Mouse (Mus musculus) heart, embryonic 14.5 days (tissue): Measurements from ENCODE around the gene Gm4969. TPM values are rescaled to one million over a fixed set of nuclear protein-coding genes. Genes with fewer than 3 reads are reported as not detected.

Source experiments
- ATAC-seq: fragments of 200-750 bp; cut with Nextera tagmentation; 2 replicates; pipeline ENCODE4 v1.8.0; 2017; ENCODE audit warnings: low read depth, moderate TSS enrichment; ENCODE audit not compliant: insufficient number of reproducible peaks, insufficient read depth, low FRiP score
- H3K27ac ChIP-seq, 2 experiments: fragments of 200-500 bp in 1 of 2; fragments of 300-500 bp in 1 of 2; sonication (generic) in 1 of 2; replicated peaks in 1 of 2; 2 replicates each; pipeline ENCODE4 v1.5.1; 2012 to 2014; ENCODE audit warnings: low read depth in 2 of 2, low read length in 2 of 2, control low read depth in 1 of 2, mild to moderate bottlenecking in 1 of 2, mixed read lengths in 1 of 2; ENCODE audit not compliant: control insufficient read depth in 1 of 2, insufficient read depth in 1 of 2
- H3K27me3 ChIP-seq: fragments of 300-500 bp; sonication (generic); 2 replicates; pipeline ENCODE4 v1.6.1; 2014; ENCODE audit warnings: mild to moderate bottlenecking, low read length, control low read depth; ENCODE audit not compliant: control insufficient read depth, insufficient read depth
- H3K36me3 ChIP-seq: fragments of 300-500 bp; sonication (generic); 2 replicates; pipeline ENCODE4 v1.6.1; 2014; ENCODE audit warnings: mild to moderate bottlenecking, control low read depth, low read length, mixed read lengths; ENCODE audit not compliant: control insufficient read depth, insufficient read depth
- H3K4me1 ChIP-seq, 2 experiments: fragments of 200-500 bp in 1 of 2; fragments of 300-500 bp in 1 of 2; sonication (generic) in 1 of 2; 2 replicates each; pipeline ENCODE4 v1.6.1; 2012 to 2014; ENCODE audit warnings: low read length in 2 of 2, control low read depth in 1 of 2, mixed read lengths in 1 of 2; ENCODE audit not compliant: control insufficient read depth in 2 of 2, insufficient read depth in 2 of 2
- H3K4me2 ChIP-seq: fragments of 300-500 bp; sonication (generic); 2 replicates; pipeline ENCODE4 v1.6.1; 2014; ENCODE audit warnings: mild to moderate bottlenecking, low read length
- H3K4me3 ChIP-seq, 2 experiments: fragments of 200-500 bp in 1 of 2; fragments of 300-500 bp in 1 of 2; sonication (generic) in 1 of 2; 2 replicates each; pipeline ENCODE4 v1.5.1; 2012 to 2014; ENCODE audit warnings: low read length in 2 of 2, mild to moderate bottlenecking in 2 of 2, control low read depth in 1 of 2, low read depth in 1 of 2, moderate library complexity in 1 of 2; ENCODE audit not compliant: control insufficient read depth in 1 of 2, insufficient read depth in 1 of 2
- H3K9ac ChIP-seq: fragments of 300-500 bp; sonication (generic); 2 replicates; pipeline ENCODE4 v1.6.1; 2014; ENCODE audit warnings: mild to moderate bottlenecking, low read length
- H3K9me3 ChIP-seq: fragments of 300-500 bp; sonication (generic); 2 replicates; pipeline ENCODE4 v1.6.1; 2016; ENCODE audit warnings: low read length, control low read depth; ENCODE audit not compliant: control insufficient read depth
- WGBS: fragments of 180-500 bp; shearing (Covaris S2); extraction: QIAGEN DNeasy Blood & Tissue Kit; methylation state at CpG from one replicate; pipeline ENCODE4 v1.1.7; 2014; 5-methylcytosine and 5-hydroxymethylcytosine counted together
- polyA plus RNA-seq: library from polyadenylated mRNA; unstranded; fragments of >200 nt; fragmentation: Nextera tagmentation; extraction: Ambion mirVana; gene quantifications from 2 replicates; pipeline ENCODE4 v1.2.1, GENCODE M21; 2014

The Gm4969 gene
- polyA plus RNA-seq, 1 experiment from 2014 or later: 1.2 TPM

DNA sequence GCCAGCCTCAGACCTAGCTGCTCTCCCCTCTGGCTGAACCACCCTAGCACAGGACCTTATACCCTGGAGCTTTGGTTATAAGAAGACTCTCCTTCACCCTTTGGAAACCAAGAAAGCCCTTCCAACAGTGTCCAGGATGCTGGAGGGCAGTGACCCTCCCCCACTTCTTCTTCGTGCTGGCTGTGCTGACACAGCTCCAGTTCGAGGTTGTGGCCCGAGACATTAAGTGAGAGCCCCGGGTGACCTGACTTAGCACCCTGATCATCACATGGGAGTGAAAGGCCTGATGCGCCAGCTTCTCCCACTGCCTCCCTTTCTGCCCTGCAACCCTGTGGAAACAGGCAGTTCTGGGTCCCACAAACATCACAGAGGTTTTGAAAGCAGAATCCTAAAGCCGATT lies 32.7 kb downstream of the Gm4969 start:
- Histone ChIP-seq H3K4me3 (no peak overlapping the region), H3K36me3 (peaks cover 64% of the 10 kb centered on the region), H3K9me3 (no peaks in the 10 kb centered on the region), H3K4me2 (peak overlapping the region; percentile 55), H3K27ac (peak overlapping the region in 1 of 2 experiments; percentile 46; a peak in 2 of 4 replicates), H3K9ac (peak overlapping the region; percentile 48), H3K27me3 (no peaks in the 10 kb centered on the region), H3K4me1 (peaks cover 35 to 47% of the 10 kb centered on the region in 2 experiments)
- 8% methylated on average over 6 of the region's 6 CpGs for WGBS
- no peak for ATAC-seq

DNA sequence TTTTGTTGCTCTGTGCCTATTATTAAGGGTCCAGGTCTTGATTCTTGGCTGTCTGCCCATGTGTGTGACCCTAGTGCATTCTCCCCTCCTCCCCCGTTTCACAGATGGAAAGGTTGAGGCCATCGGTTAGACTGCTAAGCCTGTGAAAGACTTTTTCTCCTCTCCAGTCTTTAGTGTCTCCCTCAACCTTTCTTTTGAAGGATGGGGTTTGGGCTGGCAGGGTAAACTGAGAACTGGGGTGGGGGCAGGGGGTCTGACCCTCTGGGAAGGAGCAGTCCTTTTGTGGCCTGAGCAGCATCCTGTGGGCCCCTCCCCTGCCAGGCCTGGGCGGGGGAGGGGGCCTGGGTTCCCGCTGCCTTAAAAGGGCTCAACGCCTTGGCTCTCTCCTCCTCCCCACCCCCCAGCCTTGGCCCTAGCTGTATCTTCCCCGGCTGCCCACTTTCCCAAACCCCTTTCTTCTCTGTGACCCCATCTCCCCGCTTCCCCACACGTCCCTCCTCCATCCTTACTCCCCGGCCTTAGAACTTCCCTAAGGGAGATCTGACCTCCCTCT lies 33.2 kb downstream of the Gm4969 start:
- WGBS: 21% methylated on average over 9 of the region's 9 CpGs
- Histone ChIP-seq H3K36me3 (peaks cover 65% of the 10 kb centered on the region), H3K4me3 (0 out of 4 replicates have a peak overlapping the region, but pooled peaks of 1 of the 2 experiments have one; percentile 2)

DNA sequence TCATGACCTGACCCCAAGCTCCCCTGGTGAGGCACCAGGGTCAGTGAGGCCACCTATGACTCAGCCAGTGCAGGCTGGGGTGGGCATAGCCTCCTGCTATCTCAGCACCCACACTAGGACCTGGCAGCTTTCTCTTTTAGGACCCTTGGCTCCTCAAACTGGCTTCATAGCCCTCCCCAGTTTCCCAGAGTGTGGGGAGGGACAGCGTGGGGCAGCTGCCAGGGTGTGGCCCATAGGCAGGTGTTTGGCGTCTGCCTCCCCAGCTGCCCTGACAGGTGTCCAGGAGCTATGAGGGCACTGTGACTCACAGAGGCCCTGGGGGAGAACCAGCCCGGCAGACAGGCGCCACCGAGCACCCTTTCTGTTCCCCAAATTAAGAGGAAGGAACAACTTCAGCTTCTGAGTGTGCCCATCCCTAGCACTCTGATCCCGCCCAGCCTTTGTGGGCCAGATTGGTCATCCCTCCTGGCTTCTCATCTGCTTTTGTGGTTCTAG lies 33.8 kb downstream of the Gm4969 start:
- Histone ChIP-seq H3K4me2 (peak overlapping the region; percentile 55), H3K27ac (peak overlapping the region; percentile 50 to 78), H3K27me3 (no peaks in the 10 kb centered on the region), H3K9me3 (no peaks in the 10 kb centered on the region), H3K4me3 (peak overlapping the region; percentile 29 to 30), H3K36me3 (peaks cover 65% of the 10 kb centered on the region), H3K9ac (peak overlapping the region; percentile 64), H3K4me1 (peaks cover 35 to 51% of the 10 kb centered on the region in 2 experiments)
- ATAC-seq: no peak
- 67% methylated on average over 6 of the region's 6 CpGs for whole genome bisulfite sequencing

More for the DNA sequence above, 33.2 kb downstream of the Gm4969 start:
- H3K9ac ChIP-seq: peak overlapping the region; percentile 48
- H3K4me1 ChIP-seq: peaks cover 35 to 47% of the 10 kb centered on the region in 2 experiments
- peak overlapping the region; percentile 55 for H3K4me2 ChIP-seq
- H3K27me3 ChIP-seq: no peaks in the 10 kb centered on the region
- H3K9me3 ChIP-seq: no peaks in the 10 kb centered on the region
- peak overlapping the region in 1 of 2 experiments; percentile 78; a peak in 2 of 4 replicates for H3K27ac ChIP-seq
- ATAC-seq: no peak

DNA sequence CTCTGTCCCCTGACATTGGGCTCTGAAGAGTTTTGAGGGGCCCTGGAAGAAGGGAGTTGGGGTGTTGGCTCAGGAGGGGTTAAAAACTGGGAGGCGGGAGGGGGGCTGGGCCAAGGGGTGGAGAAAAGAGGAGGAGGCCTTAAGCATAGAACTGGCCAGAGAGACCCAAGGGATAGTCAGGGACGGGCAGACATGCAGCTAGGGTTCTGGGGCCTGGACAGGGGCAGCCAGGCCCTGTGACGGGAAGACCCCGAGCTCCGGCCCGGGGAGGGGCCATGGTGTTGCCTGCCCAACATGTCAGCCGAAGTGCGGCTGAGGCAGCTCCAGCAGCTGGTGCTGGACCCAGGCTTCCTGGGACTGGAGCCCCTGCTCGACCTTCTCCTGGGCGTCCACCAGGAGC lies 34.5 kb downstream of the Gm4969 start, which contains the start of gene Dmpk:
Dmpk (plus strand) TSS at position 149 of the 400 bp plus-strand sequence.
- Histone ChIP-seq H3K27ac (peak within 1 kb of the TSS; percentile 78), H3K9ac (peak within 1 kb of the TSS; percentile 64), H3K4me1 (peaks cover 35 to 51% of the 10 kb centered on the region in 2 experiments), H3K4me2 (peak within 1 kb of the TSS; percentile 55), H3K9me3 (no peaks in the 10 kb centered on the region), H3K27me3 (no peaks in the 10 kb centered on the region), H3K36me3 (peaks cover 65% of the 10 kb centered on the region), H3K4me3 (peak within 1 kb of the TSS; percentile 29 to 30)
- WGBS: 19% methylated on average over 10 of the region's 10 CpGs
- peak; percentile 57 for ATAC-seq

DNA sequence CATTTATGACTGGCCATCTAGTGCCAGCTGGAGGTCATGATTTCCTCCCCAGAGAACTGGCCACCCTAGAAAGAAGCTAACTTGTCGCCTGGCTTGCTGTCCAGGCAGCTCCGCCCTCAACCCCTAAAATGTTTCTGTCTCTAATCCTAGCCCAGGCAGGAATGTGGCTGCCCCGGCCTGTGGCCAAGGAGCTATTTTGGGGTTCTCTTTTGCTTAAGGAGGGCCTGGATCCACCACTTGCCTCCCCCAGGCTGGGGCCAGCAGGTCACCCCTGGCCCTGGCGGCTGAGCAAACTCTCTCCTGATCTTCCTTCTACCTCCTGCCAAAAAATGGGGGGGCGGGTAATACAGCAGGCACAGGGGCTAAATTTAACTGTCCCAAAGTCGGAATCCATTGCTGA lies 35.1 kb downstream of the Gm4969 start:
- 20% methylated on average over 6 of the region's 6 CpGs for WGBS
- H3K4me3 ChIP-seq: peak overlapping the region in 1 of 2 experiments; percentile 29; a peak in 1 of 4 replicates
- peak; percentile 35 for ATAC-seq
- H3K27ac ChIP-seq: peak overlapping the region; percentile 78
- no peaks in the 10 kb centered on the region for H3K27me3 ChIP-seq
- peaks cover 35 to 55% of the 10 kb centered on the region in 2 experiments for H3K4me1 ChIP-seq
- no peaks in the 10 kb centered on the region for H3K9me3 ChIP-seq
- H3K9ac ChIP-seq: peak overlapping the region; percentile 39
- H3K4me2 ChIP-seq: peak overlapping the region; percentile 55
- H3K36me3 ChIP-seq: peaks cover 65% of the 10 kb centered on the region

DNA sequence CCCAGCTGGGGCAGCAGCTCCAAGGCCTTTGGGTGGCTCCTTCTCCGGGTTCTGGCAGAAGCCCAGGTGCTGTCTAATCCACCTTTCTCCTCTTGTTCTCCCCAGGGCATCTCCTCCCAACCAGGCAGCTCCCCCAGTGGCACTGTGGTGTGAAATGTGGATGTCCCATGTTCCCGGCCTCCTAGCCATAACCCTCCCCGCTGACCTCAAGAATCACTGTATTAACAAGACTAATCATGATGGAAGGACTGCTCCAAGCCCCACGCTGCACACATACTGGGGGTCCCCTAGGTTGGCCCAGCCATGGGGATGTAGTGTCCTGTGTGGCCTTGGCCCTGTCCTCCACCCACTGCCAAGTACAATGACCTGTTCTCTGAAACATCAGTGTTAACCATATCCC lies 36.0 kb downstream of the Gm4969 start:
- Histone ChIP-seq H3K9me3 (no peaks in the 10 kb centered on the region), H3K4me1 (peaks cover 41 to 64% of the 10 kb centered on the region in 2 experiments), H3K4me2 (no peak overlapping the region), H3K9ac (peak overlapping the region; percentile 39), H3K27me3 (no peaks in the 10 kb centered on the region), H3K27ac (peak overlapping the region; percentile 78; a peak in 3 of 4 replicates), H3K4me3 (no peak overlapping the region), H3K36me3 (peaks cover 59% of the 10 kb centered on the region)
- ATAC-seq: no peak
- 89% methylated on average over 4 of the region's 4 CpGs for WGBS

DNA sequence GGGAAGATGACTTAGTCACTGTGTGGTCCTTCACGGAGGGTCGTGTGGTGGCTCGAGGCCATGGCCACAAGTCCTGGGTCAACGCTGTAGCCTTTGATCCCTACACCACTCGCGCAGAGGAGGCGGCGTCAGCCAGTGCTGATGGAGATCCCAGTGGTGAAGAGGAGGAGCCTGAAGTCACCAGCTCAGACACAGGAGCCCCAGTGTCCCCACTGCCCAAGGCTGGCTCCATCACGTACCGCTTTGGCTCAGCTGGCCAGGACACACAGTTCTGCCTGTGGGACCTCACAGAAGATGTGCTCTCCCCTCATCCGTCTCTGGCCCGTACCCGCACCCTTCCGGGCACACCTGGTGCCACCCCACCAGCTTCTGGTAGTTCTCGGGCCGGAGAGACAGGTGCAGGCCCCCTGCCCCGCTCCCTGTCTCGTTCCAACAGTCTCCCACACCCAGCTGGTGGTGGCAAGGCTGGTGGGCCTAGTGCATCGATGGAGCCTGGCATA lies 37.7 kb downstream of the Gm4969 start:
- Histone ChIP-seq H3K27me3 (no peaks in the 10 kb centered on the region), H3K9ac (no peak overlapping the region), H3K4me1 (peaks cover 37 to 59% of the 10 kb centered on the region in 2 experiments), H3K4me2 (no peak overlapping the region), H3K27ac (no peak overlapping the region), H3K36me3 (peaks cover 53% of the 10 kb centered on the region), H3K4me3 (no peak overlapping the region), H3K9me3 (no peaks in the 10 kb centered on the region)
- no peak for ATAC-seq
- 91% methylated on average over 19 of the region's 19 CpGs for WGBS
